Mouse (Mus musculus) spleen, adult 18-20 months (tissue): ENCODE measurements around the gene Gstt3.
A peak's percentile ranks its signal among the peaks of the same experiment; 100 is the strongest.

Source experiments
- DNase-seq, 2 experiments: peaks; one replicate each; pipeline ENCODE4 v3.0.0; 2022; ENCODE audit warnings: mixed read lengths in 2 of 2

The Gstt3 gene

GRCm38 (mm10) chr10:75780769-75781578 lies at the start of gene Gstt3, which contains the start of gene Gm20441:
Gene Gstt3, minus strand, starts transcription at chr10:75781414.
Gene Gm20441, minus strand, starts transcription at chr10:75780954.
- DNase-seq = peak in 1 of 2 experiments; percentile 44

GRCm38 (mm10) chr10:75830275-75830670 lies 49.1 kb upstream of the Gstt3 start:
- DNase-seq = no peak

- no peak for DNase-seq
Measured at GRCm38 (mm10) chr10:75829529-75830274, 48.5 kb upstream of the Gstt3 start.

- DNase-seq = no peak
Measured at GRCm38 (mm10) chr10:75828500-75828931, 47.3 kb upstream of the Gstt3 start.

- no peak for DNase-seq
Measured at GRCm38 (mm10) chr10:75827668-75828360, 46.6 kb upstream of the Gstt3 start.

GRCm38 (mm10) chr10:75824530-75824929 lies 43.3 kb upstream of the Gstt3 start:
- no peak for DNase-seq

GRCm38 (mm10) chr10:75823782-75824181 lies 42.6 kb upstream of the Gstt3 start:
- DNase-seq = no peak

- no peak for DNase-seq
Measured at GRCm38 (mm10) chr10:75822443-75822842, 41.2 kb upstream of the Gstt3 start, which contains the start of gene Gstt4. Gene Gstt4, minus strand, starts transcription at chr10:75822543.

GRCm38 (mm10) chr10:75819882-75820281 lies 38.7 kb upstream of the Gstt3 start:
- DNase-seq = no peak

GRCm38 (mm10) chr10:75818641-75819040 lies 37.4 kb upstream of the Gstt3 start:
- no peak for DNase-seq

- no peak for DNase-seq
Measured at GRCm38 (mm10) chr10:75804217-75804616, 23.0 kb upstream of the Gstt3 start.

GRCm38 (mm10) chr10:75798176-75798696 lies 17.0 kb upstream of the Gstt3 start, which contains the start of gene Gstt1:
Gene Gstt1, minus strand, starts transcription at chr10:75798584.
- DNase-seq = peak in 1 of 2 experiments; percentile 46

- peak in 1 of 2 experiments; percentile 24 for DNase-seq
Measured at GRCm38 (mm10) chr10:75797619-75798175, 16.5 kb upstream of the Gstt3 start.

GRCm38 (mm10) chr10:75796731-75797516 lies 15.7 kb upstream of the Gstt3 start:
- no peak for DNase-seq

- DNase-seq = no peak
Measured at GRCm38 (mm10) chr10:75794880-75795279, 13.7 kb upstream of the Gstt3 start.

- no peak for DNase-seq
Measured at GRCm38 (mm10) chr10:75790773-75791172, 9.6 kb upstream of the Gstt3 start.

GRCm38 (mm10) chr10:75789841-75790240 lies 8.6 kb upstream of the Gstt3 start:
- no peak for DNase-seq

GRCm38 (mm10) chr10:75789081-75789735 lies 8.0 kb upstream of the Gstt3 start:
- DNase-seq = no peak

- DNase-seq = no peak
Measured at GRCm38 (mm10) chr10:75788277-75788676, 7.1 kb upstream of the Gstt3 start.

- no peak for DNase-seq
Measured at GRCm38 (mm10) chr10:75785442-75785841, 4.2 kb upstream of the Gstt3 start.
